Mouse (Mus musculus): ENCODE results near the gene Bap1. TPM values are rescaled to one million over a fixed set of nuclear protein-coding genes. Genes with fewer than 3 reads are reported as not detected.

Gene Bap1
- polyA plus RNA-seq, 1 experiment from 2014 or later = 20.7 TPM

- Histone ChIP-seq H3K9ac (ENCODE audit: low read depth, low read length) (peak overlapping the region; percentile 94), H3K4me1 (replicated peaks; ENCODE audit: control insufficient read depth, insufficient read depth, low read length) (no peaks in the 10 kb centered on the region; the same call in 1 of the 2 replicates), H3K27ac (ENCODE audit: low read depth, low read length) (peak overlapping the region; percentile 88; the same call in 1 of the 2 replicates), H3K4me3 (ENCODE audit: low read depth, low read length) (peak overlapping the region; percentile 83), H3K9me3 (ENCODE audit: control insufficient read depth) (no peaks in the 10 kb centered on the region), H3K36me3 (ENCODE audit: control insufficient read depth, insufficient read depth) (peaks cover 20% of the 10 kb centered on the region), H3K27me3 (replicated peaks; ENCODE audit: control insufficient read depth, insufficient read depth, low read length) (no peaks in the 10 kb centered on the region), H3K4me2 (replicated peaks; ENCODE audit: low read depth) (peak overlapping the region; percentile 88)
- TF ChIP-seq CTCF (IDR thresholded peaks at IDR 0.05; ENCODE audit: low read depth) = no peak
- no peak; the same call in 1 of the 2 replicates for ATAC-seq
- 79% methylated on average over 13 of the region's 13 CpGs for WGBS
Observed at GRCm38 (mm10) chr14:31207070-31207830, 44.0 kb upstream of the Bap1 start.

- ATAC-seq = no peak
- TF ChIP-seq CTCF (IDR thresholded peaks at IDR 0.05; ENCODE audit: low read depth) = no peak
- Histone ChIP-seq H3K4me2 (replicated peaks; ENCODE audit: low read depth) (peak within 1 kb of the TSS; percentile 88), H3K27me3 (replicated peaks; ENCODE audit: control insufficient read depth, insufficient read depth, low read length) (no peaks in the 10 kb centered on the region), H3K9me3 (ENCODE audit: control insufficient read depth) (no peaks in the 10 kb centered on the region), H3K27ac (ENCODE audit: low read depth, low read length) (peak within 1 kb of the TSS; percentile 88; the same call in 1 of the 2 replicates), H3K4me3 (ENCODE audit: low read depth, low read length) (peak within 1 kb of the TSS; percentile 83; the same call in 1 of the 2 replicates), H3K4me1 (replicated peaks; ENCODE audit: control insufficient read depth, insufficient read depth, low read length) (no peaks in the 10 kb centered on the region; the same call in 1 of the 2 replicates), H3K36me3 (ENCODE audit: control insufficient read depth, insufficient read depth) (peaks cover 12% of the 10 kb centered on the region), H3K9ac (ENCODE audit: low read depth, low read length) (peak within 1 kb of the TSS; percentile 94; the same call in 1 of the 2 replicates)
- 68% methylated on average over 2 of the region's 2 CpGs for WGBS
Observed at GRCm38 (mm10) chr14:31208084-31208483, 43.2 kb upstream of the Bap1 start, which contains the start of gene Tnnc1. Tnnc1 (plus strand) TSS chr14:31208312.

GRCm38 (mm10) chr14:31209133-31209557 lies 42.1 kb upstream of the Bap1 start:
- no peak for TF ChIP-seq CTCF (IDR thresholded peaks at IDR 0.05; ENCODE audit: low read depth)
- WGBS = 72% methylated on average over 4 of the region's 4 CpGs
- no peaks in the 10 kb centered on the region for H3K9me3 ChIP-seq (ENCODE audit: control insufficient read depth)
- peaks cover 1% of the 10 kb centered on the region; the same call in 1 of the 2 replicates for H3K36me3 ChIP-seq (ENCODE audit: control insufficient read depth, insufficient read depth)
- no peak for ATAC-seq
- H3K27ac ChIP-seq (ENCODE audit: low read depth, low read length) = no peak overlapping the region
- no peak overlapping the region for H3K9ac ChIP-seq (ENCODE audit: low read depth, low read length)
- no peaks in the 10 kb centered on the region for H3K4me1 ChIP-seq (replicated peaks; ENCODE audit: control insufficient read depth, insufficient read depth, low read length)
- H3K27me3 ChIP-seq (replicated peaks; ENCODE audit: control insufficient read depth, insufficient read depth, low read length) = no peaks in the 10 kb centered on the region
- no peak overlapping the region for H3K4me2 ChIP-seq (replicated peaks; ENCODE audit: low read depth)
- H3K4me3 ChIP-seq (ENCODE audit: low read depth, low read length) = no peak overlapping the region

GRCm38 (mm10) chr14:31211854-31212253 lies 39.4 kb upstream of the Bap1 start:
- Histone ChIP-seq H3K9me3 (ENCODE audit: control insufficient read depth) (no peaks in the 10 kb centered on the region), H3K4me1 (replicated peaks; ENCODE audit: control insufficient read depth, insufficient read depth, low read length) (no peaks in the 10 kb centered on the region), H3K36me3 (ENCODE audit: control insufficient read depth, insufficient read depth) (no peaks in the 10 kb centered on the region), H3K27me3 (replicated peaks; ENCODE audit: control insufficient read depth, insufficient read depth, low read length) (no peaks in the 10 kb centered on the region), H3K4me3 (ENCODE audit: low read depth, low read length) (no peak overlapping the region), H3K4me2 (replicated peaks; ENCODE audit: low read depth) (no peak overlapping the region), H3K9ac (ENCODE audit: low read depth, low read length) (no peak overlapping the region), H3K27ac (ENCODE audit: low read depth, low read length) (no peak overlapping the region)
- ATAC-seq = no peak
- no peak for TF ChIP-seq CTCF (IDR thresholded peaks at IDR 0.05; ENCODE audit: low read depth)
- 86% methylated on average over 6 of the region's 6 CpGs for WGBS

GRCm38 (mm10) chr14:31212499-31212898 lies 38.8 kb upstream of the Bap1 start:
- H3K27me3 ChIP-seq (replicated peaks; ENCODE audit: control insufficient read depth, insufficient read depth, low read length) = no peaks in the 10 kb centered on the region
- TF ChIP-seq CTCF (IDR thresholded peaks at IDR 0.05; ENCODE audit: low read depth) = no peak
- no peaks in the 10 kb centered on the region for H3K36me3 ChIP-seq (ENCODE audit: control insufficient read depth, insufficient read depth)
- no peak overlapping the region for H3K4me2 ChIP-seq (replicated peaks; ENCODE audit: low read depth)
- H3K4me3 ChIP-seq (ENCODE audit: low read depth, low read length) = no peak overlapping the region
- no peak overlapping the region for H3K9ac ChIP-seq (ENCODE audit: low read depth, low read length)
- H3K9me3 ChIP-seq (ENCODE audit: control insufficient read depth) = no peaks in the 10 kb centered on the region
- H3K4me1 ChIP-seq (replicated peaks; ENCODE audit: control insufficient read depth, insufficient read depth, low read length) = no peaks in the 10 kb centered on the region
- H3K27ac ChIP-seq (ENCODE audit: low read depth, low read length) = no peak overlapping the region
- ATAC-seq = no peak
- WGBS = 42% methylated on average over 3 of the region's 3 CpGs

- Histone ChIP-seq H3K27me3 (replicated peaks; ENCODE audit: control insufficient read depth, insufficient read depth, low read length) (no peaks in the 10 kb centered on the region), H3K9me3 (ENCODE audit: control insufficient read depth) (no peaks in the 10 kb centered on the region), H3K36me3 (ENCODE audit: control insufficient read depth, insufficient read depth) (no peaks in the 10 kb centered on the region), H3K4me3 (ENCODE audit: low read depth, low read length) (no peak overlapping the region), H3K9ac (ENCODE audit: low read depth, low read length) (no peak overlapping the region), H3K4me2 (replicated peaks; ENCODE audit: low read depth) (no peak overlapping the region), H3K27ac (ENCODE audit: low read depth, low read length) (no peak overlapping the region), H3K4me1 (replicated peaks; ENCODE audit: control insufficient read depth, insufficient read depth, low read length) (no peaks in the 10 kb centered on the region)
- WGBS = 72% methylated on average over 8 of the region's 8 CpGs
- TF ChIP-seq CTCF (IDR thresholded peaks at IDR 0.05; ENCODE audit: low read depth) = no peak
- ATAC-seq = no peak
Observed at GRCm38 (mm10) chr14:31213868-31214267, 37.4 kb upstream of the Bap1 start.

All from intestine, postnatal 0 days (tissue).